ENCODE assay signal across 9 mouse cellular contexts in genomic region chr9:111690484-111690855, GRCm38 (mm10). TPM values are rescaled to one million over a fixed set of nuclear protein-coding genes. Genes with fewer than 3 reads are reported as not detected.
DNase-seq lines count a peak whose midpoint lies in the region; ATAC-seq and TF ChIP-seq lines count a peak whose summit lies in the region.
"Had no signal": no experiment of that assay in that cellular context is flagged by ENCODE, and none has a peak within 500 bp of the region (broad histone marks: within the 10 kb centered on the region; RNA-seq: fewer than 3 reads in every experiment).

No protein-coding gene starts in this region.

- H3K27me3 ChIP-seq in forebrain, embryonic 13.5 days: peaks cover 14% of the 10 kb centered on the region
- peaks cover 4% of the 10 kb centered on the region; the same call in 1 of the 2 replicates for H3K27me3 ChIP-seq in limb, embryonic 14.5 days (ENCODE audit: control insufficient read depth, insufficient read depth, low read length)

- TF ChIP-seq POLR2A in limb, embryonic 14.5 days (IDR thresholded peaks at IDR 0.05; ENCODE audit: borderline replicate concordance, extremely low read depth, insufficient read depth, insufficient read length): no peak
- TF ChIP-seq POLR2A in olfactory bulb, adult 2 months (IDR thresholded peaks at IDR 0.05; ENCODE audit: insufficient read depth, low read depth, low read length): no peak

- peak overlapping the region; percentile 45 for H3K4me3 ChIP-seq in left cerebral cortex, adult 2 months
- peak overlapping the region; percentile 54 for H3K4me3 ChIP-seq in forebrain, embryonic 13.5 days
- peak overlapping the region; percentile 54 for H3K4me3 ChIP-seq in limb, embryonic 14.5 days (replicated peaks; ENCODE audit: low read length)
- H3K4me3 ChIP-seq in olfactory bulb, adult 2 months (ENCODE audit: insufficient read depth, low read depth, low read length): peak overlapping the region; percentile 41

- H3K9ac ChIP-seq in forebrain, embryonic 13.5 days: peak overlapping the region; percentile 63
- peak overlapping the region; percentile 63 for H3K9ac ChIP-seq in limb, embryonic 14.5 days (ENCODE audit: low read depth, low read length, severe bottlenecking)

- DNase-seq in left cerebral cortex, adult 2 months (ENCODE audit: extremely low spot score in 1 of 2, low spot score in 2 of 2): no peak
- DNase-seq in left cerebral cortex, postnatal 36 days (ENCODE audit: low spot score in 2 of 2): no peak
- DNase-seq in limb, embryonic 14.5 days (ENCODE audit: low spot score): no peak
- no peak for DNase-seq in adrenal gland, adult (ENCODE audit: inconsistent age in 2 of 2, low spot score in 1 of 2)
- no peak for DNase-seq in left cerebral cortex, postnatal 10 days (ENCODE audit: extremely low spot score in 1 of 2, low spot score in 2 of 2)
- no peak for DNase-seq in right cerebral cortex, adult 18-20 months

- no peak for TF ChIP-seq CTCF in left cerebral cortex, adult 2 months (IDR thresholded peaks at IDR 0.05)
- no peak for TF ChIP-seq CTCF in olfactory bulb, adult 2 months (IDR thresholded peaks at IDR 0.05; ENCODE audit: insufficient read depth, low read depth, low read length)

- no peaks in the 10 kb centered on the region for H3K9me3 ChIP-seq in forebrain, embryonic 13.5 days (replicated peaks)
- no peaks in the 10 kb centered on the region for H3K9me3 ChIP-seq in limb, embryonic 14.5 days (ENCODE audit: control insufficient read depth, low read length)

- no peak overlapping the region for H3K27ac ChIP-seq in left cerebral cortex, adult 2 months
- no peak overlapping the region for H3K27ac ChIP-seq in forebrain, embryonic 13.5 days
- no peak overlapping the region for H3K27ac ChIP-seq in limb, embryonic 14.5 days (replicated peaks; ENCODE audit: low read depth, low read length)
- H3K27ac ChIP-seq in olfactory bulb, adult 2 months (ENCODE audit: insufficient read depth, low read depth, low read length): no peak overlapping the region

- H3K4me1 ChIP-seq in forebrain, embryonic 13.5 days: peaks cover 12% of the 10 kb centered on the region; the same call in 1 of the 2 replicates
- H3K4me1 ChIP-seq in limb, embryonic 14.5 days (ENCODE audit: control insufficient read depth, insufficient read depth, low read length): peaks cover 14% of the 10 kb centered on the region; the same call in 1 of the 2 replicates
- H3K4me1 ChIP-seq in olfactory bulb, adult 2 months (ENCODE audit: control insufficient read depth, insufficient read depth, low read length): peaks cover 11% of the 10 kb centered on the region

- intact Hi-C loops in left cerebral cortex, adult 2 months (cut with DNase I): no loop called here
- intact Hi-C loops in left cerebral cortex, postnatal 36 days (cut with DNase I): no loop called here
- intact Hi-C loops in left cerebral cortex, postnatal 10 days (cut with DNase I): no loop called here

- H3K36me3 ChIP-seq in forebrain, embryonic 13.5 days (ENCODE audit: poor library complexity, severe bottlenecking): no peaks in the 10 kb centered on the region
- no peaks in the 10 kb centered on the region for H3K36me3 ChIP-seq in limb, embryonic 14.5 days (ENCODE audit: control insufficient read depth, insufficient read depth, low read length)

- 10% methylated on average over 6 of the region's 6 CpGs for WGBS in forebrain, embryonic 13.5 days
- WGBS in limb, embryonic 14.5 days: 3% methylated on average over 6 of the region's 6 CpGs
- 17% methylated on average over 6 of the region's 6 CpGs for WGBS in olfactory bulb, adult 2 months

- no peak for ATAC-seq in forebrain, embryonic 13.5 days
- ATAC-seq in limb, embryonic 14.5 days (ENCODE audit: low FRiP score, low read depth): no peak

- peak overlapping the region; percentile 92 for H3K4me2 ChIP-seq in forebrain, embryonic 13.5 days
- peak overlapping the region; percentile 90 for H3K4me2 ChIP-seq in limb, embryonic 14.5 days (replicated peaks; ENCODE audit: low read depth, low read length, severe bottlenecking)

RNA-seq across cellular contexts. Expression of gene Stac, which starts 0.3 kb away (rescaled TPM):
- total RNA-seq in left cerebral cortex, adult 2 months (2021): 1 to 10 TPM; 1.4 to 3.0 TPM
- total RNA-seq in left cerebral cortex, postnatal 36 days (2021): 1 to 10 TPM in 1 of 2 experiments, under 1 TPM in 1; 0.81 to 1.9 TPM
- 3.1 and 3.4 TPM in 2 replicates for polyA plus RNA-seq in forebrain, embryonic 13.5 days (2015; fragmentation: Nextera tagmentation; extraction: Ambion mirVana)
- 4.2 and 5.0 TPM in 2 replicates for polyA plus RNA-seq in limb, embryonic 14.5 days (2012; rRNA removed)
- polyA plus RNA-seq in limb, embryonic 14.5 days (2014; fragmentation: Nextera tagmentation; extraction: Ambion mirVana): 4.1 and 5.7 TPM in 2 replicates
- polyA plus RNA-seq in olfactory bulb, adult 2 months (2012; ENCODE audit: insufficient read depth, insufficient read length, low replicate concordance, missing spikeins): not detected in 2 replicates
- total RNA-seq in left cerebral cortex, postnatal 10 days (2021): 1 to 10 TPM; 5.7 to 6.6 TPM
- total RNA-seq: common myeloid progenitor, adult 5-6 weeks had no signal
